14 mouse cellular contexts compared by ENCODE assay signal in the genomic region with DNA sequence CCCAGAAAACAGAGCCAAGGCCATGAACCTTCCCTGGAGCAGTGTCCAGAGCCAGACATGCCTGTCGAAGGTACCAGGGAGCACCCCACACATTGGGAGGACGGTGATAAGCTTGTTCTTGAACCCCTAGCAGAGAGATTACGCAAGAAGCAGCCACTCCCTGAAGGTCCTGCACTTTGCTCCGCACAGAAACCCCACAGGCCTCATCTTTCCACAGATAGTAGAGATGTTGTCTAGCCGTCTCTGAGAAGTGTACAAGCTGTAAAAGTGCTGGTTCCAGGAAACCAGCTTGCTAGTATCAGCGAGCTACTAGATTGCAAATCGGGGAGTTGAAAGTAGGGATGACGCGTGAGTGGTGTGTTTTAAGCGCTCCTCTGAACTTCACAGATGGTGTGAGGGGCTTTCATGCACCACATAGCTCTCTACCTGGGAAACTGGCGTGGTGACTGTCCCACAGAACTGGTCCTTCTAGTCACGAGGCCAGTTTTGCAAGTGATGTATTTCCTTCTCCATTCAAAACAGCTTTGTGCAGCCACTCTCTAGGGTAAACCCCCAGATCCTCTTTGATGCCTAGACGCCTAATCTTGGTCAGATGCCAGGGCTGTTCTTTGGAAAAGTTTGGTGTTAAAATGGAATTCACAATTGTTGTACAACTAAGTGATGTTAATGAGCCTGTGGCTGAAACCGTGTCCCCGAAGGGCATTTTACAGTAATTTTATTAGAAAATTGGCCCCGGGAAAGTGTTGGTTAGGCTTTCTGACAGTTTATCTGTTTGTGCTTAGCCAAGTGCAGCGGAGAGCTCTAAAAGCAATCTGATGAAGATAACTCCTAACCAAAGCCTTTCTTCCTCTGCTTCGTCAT.
DNase-seq lines count a peak whose midpoint lies in the region; ATAC-seq and TF ChIP-seq lines count a peak whose summit lies in the region.
"Had no signal": no experiment of that assay in that cellular context is flagged by ENCODE, and none has a peak within 500 bp of the region (broad histone marks: within the 10 kb centered on the region; RNA-seq: fewer than 3 reads in every experiment).

No protein-coding gene starts in this region.

- no peak for DNase-seq in hindbrain, embryonic 14.5 days (ENCODE audit: low spot score)
- no peak for DNase-seq in hindbrain, embryonic 11.5 days (ENCODE audit: low spot score)
- peak; percentile 70 for DNase-seq in MEL (ENCODE audit: low read depth, low spot score)
- peak; percentile 79 for DNase-seq in embryonic facial prominence, embryonic 14.5 days (ENCODE audit: low spot score)
- DNase-seq in midbrain, embryonic 14.5 days, result peak; percentile 56
- DNase-seq in frontal cortex, postnatal 25 days (ENCODE audit: low spot score in 2 of 2), result no peak
- DNase-seq: adrenal gland, adult 8-10 months; kidney, postnatal 14 days; left cerebral cortex, postnatal 4 days; lung, adult 18-20 months; retina, postnatal 1 day had no signal

- peak overlapping the region; percentile 34; the same call in 1 of the 2 replicates for H3K27ac ChIP-seq in hindbrain, embryonic 14.5 days
- no peak overlapping the region for H3K27ac ChIP-seq in hindbrain, embryonic 11.5 days (ENCODE audit: low read depth, low read length)
- H3K27ac ChIP-seq in MEL (ENCODE audit: control insufficient read depth, low read depth, low read length), result peak overlapping the region; percentile 91
- peak overlapping the region; percentile 30 for H3K27ac ChIP-seq in embryonic facial prominence, embryonic 14.5 days (replicated peaks; ENCODE audit: low read depth, low read length)
- peak overlapping the region; percentile 76 for H3K27ac ChIP-seq in midbrain, embryonic 14.5 days (replicated peaks; ENCODE audit: low read depth, low read length)

- no peak overlapping the region for H3K4me2 ChIP-seq in hindbrain, embryonic 14.5 days (replicated peaks)
- H3K4me2 ChIP-seq in hindbrain, embryonic 11.5 days (replicated peaks; ENCODE audit: low read depth, low read length), result no peak overlapping the region
- no peak overlapping the region for H3K4me2 ChIP-seq in embryonic facial prominence, embryonic 14.5 days (ENCODE audit: low read depth, low read length)
- H3K4me2 ChIP-seq in midbrain, embryonic 14.5 days (ENCODE audit: low read length), result no peak overlapping the region

- TF ChIP-seq CTCF in MEL (IDR thresholded peaks at IDR 0.05 in 2 of 3, conservative IDR thresholded peaks at IDR 0.05 in 1 of 3; ENCODE audit: control insufficient read depth in 1 of 3, insufficient read depth in 1 of 3, low read depth in 2 of 3, low read length in 3 of 3, poor library complexity in 1 of 3, severe bottlenecking in 1 of 3), result no peak

- H3K9me3 ChIP-seq in hindbrain, embryonic 14.5 days (ENCODE audit: control insufficient read depth, low read length), result no peaks in the 10 kb centered on the region
- H3K9me3 ChIP-seq in hindbrain, embryonic 11.5 days (ENCODE audit: control insufficient read depth, low read length), result no peaks in the 10 kb centered on the region
- no peaks in the 10 kb centered on the region for H3K9me3 ChIP-seq in MEL (replicated peaks; ENCODE audit: insufficient read depth, low read length)
- peaks cover 3% of the 10 kb centered on the region; the same call in 1 of the 2 replicates for H3K9me3 ChIP-seq in embryonic facial prominence, embryonic 14.5 days (ENCODE audit: control insufficient read depth, low read length)
- H3K9me3 ChIP-seq in midbrain, embryonic 14.5 days (ENCODE audit: control insufficient read depth, low read length), result no peaks in the 10 kb centered on the region

- no peaks in the 10 kb centered on the region for H3K27me3 ChIP-seq in hindbrain, embryonic 14.5 days (ENCODE audit: control insufficient read depth, insufficient read depth, low read length)
- no peaks in the 10 kb centered on the region for H3K27me3 ChIP-seq in hindbrain, embryonic 11.5 days (ENCODE audit: control insufficient read depth, insufficient read depth, low read length)
- H3K27me3 ChIP-seq in MEL (ENCODE audit: control insufficient read depth in 1 of 2, insufficient read depth in 2 of 2, low read length in 2 of 2), result no peaks in the 10 kb centered on the region
- no peaks in the 10 kb centered on the region for H3K27me3 ChIP-seq in embryonic facial prominence, embryonic 14.5 days (replicated peaks; ENCODE audit: control insufficient read depth, insufficient read depth, low read length)
- no peaks in the 10 kb centered on the region for H3K27me3 ChIP-seq in midbrain, embryonic 14.5 days (ENCODE audit: control insufficient read depth, insufficient read depth, low read length)
- H3K27me3 ChIP-seq: megakaryocyte, embryonic 14.5 days had no signal

- TF ChIP-seq POLR2A in MEL (IDR thresholded peaks at IDR 0.05; ENCODE audit: control insufficient read depth in 1 of 2, insufficient read depth in 1 of 2, low read depth in 1 of 2, low read length in 2 of 2, poor library complexity in 1 of 2), result no peak

- 75% methylated on average over 18 of the region's 18 CpGs for WGBS in hindbrain, embryonic 14.5 days
- WGBS in hindbrain, embryonic 11.5 days, result 90% methylated on average over 18 of the region's 18 CpGs
- WGBS in embryonic facial prominence, embryonic 14.5 days, result 72% methylated on average over 18 of the region's 18 CpGs
- WGBS in midbrain, embryonic 14.5 days, result 70% methylated on average over 18 of the region's 18 CpGs

- no peak overlapping the region for H3K9ac ChIP-seq in hindbrain, embryonic 14.5 days
- no peak overlapping the region for H3K9ac ChIP-seq in hindbrain, embryonic 11.5 days (ENCODE audit: low read depth, low read length)
- H3K9ac ChIP-seq in MEL (ENCODE audit: control insufficient read depth, low read depth, low read length, poor library complexity, severe bottlenecking), result peak overlapping the region; percentile 66
- H3K9ac ChIP-seq in embryonic facial prominence, embryonic 14.5 days (ENCODE audit: low read depth, low read length), result 0 out of 2 replicates have a peak overlapping the region, but pooled peaks have one; percentile 6
- no peak overlapping the region for H3K9ac ChIP-seq in midbrain, embryonic 14.5 days (replicated peaks; ENCODE audit: low read length)

- TF ChIP-seq EP300 in MEL (IDR thresholded peaks at IDR 0.05; ENCODE audit: low read depth in 1 of 2, low read length in 2 of 2), result peak; percentile 44 to 51; a peak in 2 of 4 replicates

- no peak overlapping the region for H3K4me3 ChIP-seq in hindbrain, embryonic 14.5 days (replicated peaks; ENCODE audit: low read length)
- no peak overlapping the region for H3K4me3 ChIP-seq in hindbrain, embryonic 11.5 days (ENCODE audit: low read depth, low read length)
- H3K4me3 ChIP-seq in MEL (ENCODE audit: control insufficient read depth in 1 of 2, insufficient read depth in 1 of 2, low read depth in 2 of 2, low read length in 2 of 2), result peak overlapping the region; percentile 43 to 58
- no peak overlapping the region for H3K4me3 ChIP-seq in embryonic facial prominence, embryonic 14.5 days (ENCODE audit: low read depth, low read length)
- no peak overlapping the region for H3K4me3 ChIP-seq in midbrain, embryonic 14.5 days (replicated peaks; ENCODE audit: low read depth, low read length)
- H3K4me3 ChIP-seq: megakaryocyte, embryonic 14.5 days had no signal

- TF ChIP-seq RAD21 in MEL (IDR thresholded peaks at IDR 0.05; ENCODE audit: low read depth, low read length), result no peak

- H3K4me1 ChIP-seq in hindbrain, embryonic 14.5 days (replicated peaks; ENCODE audit: control insufficient read depth, insufficient read depth, low read length), result peaks cover 20% of the 10 kb centered on the region
- no peaks in the 10 kb centered on the region; the same call in 1 of the 2 replicates for H3K4me1 ChIP-seq in hindbrain, embryonic 11.5 days (replicated peaks; ENCODE audit: control insufficient read depth, insufficient read depth, low read length)
- peaks cover 14 to 40% of the 10 kb centered on the region in 2 experiments for H3K4me1 ChIP-seq in MEL (ENCODE audit: control insufficient read depth in 1 of 2, insufficient read depth in 2 of 2, low read length in 2 of 2)
- peaks cover 9% of the 10 kb centered on the region; the same call in 1 of the 2 replicates for H3K4me1 ChIP-seq in embryonic facial prominence, embryonic 14.5 days (ENCODE audit: control insufficient read depth, insufficient read depth, low read length)
- H3K4me1 ChIP-seq in midbrain, embryonic 14.5 days (ENCODE audit: control insufficient read depth, insufficient read depth, low read length), result peaks cover 33% of the 10 kb centered on the region
- H3K4me1 ChIP-seq: megakaryocyte, embryonic 14.5 days had no signal

- H3K79me2 ChIP-seq in MEL (ENCODE audit: control insufficient read depth, insufficient read depth, low read length, poor library complexity), result no peaks in the 10 kb centered on the region; the same call in 1 of the 2 replicates

- peaks cover 25% of the 10 kb centered on the region for H3K36me3 ChIP-seq in hindbrain, embryonic 14.5 days (replicated peaks; ENCODE audit: control insufficient read depth, insufficient read depth)
- no peaks in the 10 kb centered on the region for H3K36me3 ChIP-seq in hindbrain, embryonic 11.5 days (ENCODE audit: control insufficient read depth, insufficient read depth, low read length)
- H3K36me3 ChIP-seq in MEL (ENCODE audit: control insufficient read depth in 1 of 2, insufficient read depth in 2 of 2, low read length in 2 of 2), result peaks cover 0 to 27% of the 10 kb centered on the region in 2 experiments; a peak in 2 of 4 replicates
- peaks cover 34% of the 10 kb centered on the region for H3K36me3 ChIP-seq in embryonic facial prominence, embryonic 14.5 days (ENCODE audit: control insufficient read depth, insufficient read depth, low read length)
- H3K36me3 ChIP-seq in midbrain, embryonic 14.5 days (ENCODE audit: control insufficient read depth, insufficient read depth, low read length), result peaks cover 38% of the 10 kb centered on the region

- ATAC-seq in hindbrain, embryonic 14.5 days (ENCODE audit: low FRiP score), result no peak
- no peak for ATAC-seq in hindbrain, embryonic 11.5 days (ENCODE audit: low FRiP score)
- peak; percentile 83; the same call in 1 of the 2 replicates for ATAC-seq in embryonic facial prominence, embryonic 14.5 days (ENCODE audit: low read depth)
- no peak for ATAC-seq in midbrain, embryonic 14.5 days (ENCODE audit: low FRiP score, low TSS enrichment)
- ATAC-seq in erythroblast, adult 5-6 weeks (replicated peaks; ENCODE audit: low FRiP score, poor library complexity, severe bottlenecking), result no peak
- ATAC-seq: CD4-positive, CD25-positive, alpha-beta regulatory T cell, adult 4 months had no signal

TF ChIP-seq in MEL, 35 proteins besides CTCF, POLR2A, EP300 and RAD21 (continues in another document):
- no peak for TF ChIP-seq SIN3A (IDR thresholded peaks at IDR 0.05; ENCODE audit: low read length)
- no peak for TF ChIP-seq ZC3H11A (IDR thresholded peaks at IDR 0.05; ENCODE audit: low read depth, low read length)
- peak; percentile 51 for TF ChIP-seq MAX (IDR thresholded peaks at IDR 0.05; ENCODE audit: low read length)
- TF ChIP-seq POLR2AphosphoS2 (IDR thresholded peaks at IDR 0.05; ENCODE audit: low read length), result no peak
- no peak for TF ChIP-seq MAFK (IDR thresholded peaks at IDR 0.05; ENCODE audit: borderline replicate concordance, low read depth, low read length)
- peak; percentile 63; the same call in 1 of the 2 replicates for TF ChIP-seq GATA1 (IDR thresholded peaks at IDR 0.05; ENCODE audit: low read depth, low read length)
- TF ChIP-seq ZMIZ1 (IDR thresholded peaks at IDR 0.05; ENCODE audit: low read depth, low read length), result no peak
- TF ChIP-seq TAL1 (IDR thresholded peaks at IDR 0.05; ENCODE audit: low read length), result no peak

Comparison
In these comparisons a context has a peak if more than half of its experiments do, and no peak if none do; other contexts are left out.
1. DNase-seq: peak in MEL (single experiment), embryonic facial prominence, embryonic 14.5 days (single experiment) and midbrain, embryonic 14.5 days (single experiment); none in hindbrain, embryonic 14.5 days (single experiment), hindbrain, embryonic 11.5 days (single experiment) and frontal cortex, postnatal 25 days (0 of 2).
2. H3K4me3 ChIP-seq: peak in MEL (2 of 2); none in hindbrain, embryonic 14.5 days (single experiment), hindbrain, embryonic 11.5 days (single experiment), embryonic facial prominence, embryonic 14.5 days (single experiment) and midbrain, embryonic 14.5 days (single experiment).
3. H3K9ac ChIP-seq: peak in MEL (single experiment) and embryonic facial prominence, embryonic 14.5 days (single experiment); none in hindbrain, embryonic 14.5 days (single experiment), hindbrain, embryonic 11.5 days (single experiment) and midbrain, embryonic 14.5 days (single experiment).